Mouse (Mus musculus): ENCODE results near the gene Srrm2.

DNA sequence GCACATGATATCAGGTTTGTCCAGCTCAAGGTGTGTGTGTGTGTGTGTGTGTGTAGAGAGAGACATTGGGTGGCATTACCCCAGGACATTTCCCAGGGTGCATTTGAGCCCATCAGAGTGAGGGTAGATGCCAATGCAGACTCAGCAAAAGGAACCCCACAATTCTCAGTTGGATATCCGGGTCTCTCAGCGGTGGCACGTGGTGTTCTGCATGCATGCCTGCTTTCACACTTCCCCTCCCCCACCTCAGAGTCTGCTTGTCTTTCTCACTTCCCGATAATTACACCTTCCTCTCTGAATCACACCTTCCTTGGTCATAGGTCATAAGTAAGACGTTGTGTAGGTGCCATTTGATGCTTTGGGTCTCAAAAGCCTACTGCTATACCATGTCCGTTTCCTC, 42.3 kb upstream of the Srrm2 start:
- TF ChIP-seq POLR2A (IDR thresholded peaks at IDR 0.05; ENCODE audit: borderline replicate concordance, insufficient read depth, low read length) (no peak), CTCF (IDR thresholded peaks at IDR 0.05; ENCODE audit: borderline replicate concordance, insufficient read depth, low read depth, low read length) (no peak)

Data from cerebellum, adult 2 months (tissue).